Mouse (Mus musculus) heart, embryonic 11.5 days (tissue): ENCODE data around the gene Cacna1g. TPM values are rescaled to one million over a fixed set of nuclear protein-coding genes. Genes with fewer than 3 reads are reported as not detected.

ENCODE experiments used
- ATAC-seq: fragments of 200-750 bp; cut with Nextera tagmentation; replicated peaks from 2 replicates; pipeline ENCODE4 v1.8.0; 2017; ENCODE audit warnings: moderate library complexity; ENCODE audit not compliant: insufficient number of reproducible peaks, low FRiP score, low TSS enrichment
- H3K27ac ChIP-seq: fragments of 300-500 bp; sonication (generic); 2 replicates; pipeline ENCODE4 v1.5.1; 2014; ENCODE audit warnings: mild to moderate bottlenecking, low read depth, low read length
- H3K27me3 ChIP-seq: fragments of 300-500 bp; sonication (generic); 2 replicates; pipeline ENCODE4 v1.6.1; 2014; ENCODE audit warnings: mild to moderate bottlenecking, low read length, mixed read lengths; ENCODE audit not compliant: control insufficient read depth, insufficient read depth
- H3K36me3 ChIP-seq: fragments of 300-500 bp; sonication (generic); 2 replicates; pipeline ENCODE4 v1.6.1; 2014; ENCODE audit warnings: mild to moderate bottlenecking, low read length, moderate library complexity, mixed read lengths; ENCODE audit not compliant: control insufficient read depth, insufficient read depth
- H3K4me1 ChIP-seq: fragments of 300-500 bp; sonication (generic); 2 replicates; pipeline ENCODE4 v1.6.1; 2014; ENCODE audit warnings: low read length; ENCODE audit not compliant: control insufficient read depth, insufficient read depth
- H3K4me2 ChIP-seq: fragments of 300-500 bp; sonication (generic); 2 replicates; pipeline ENCODE4 v1.6.1; 2014; ENCODE audit warnings: mild to moderate bottlenecking, moderate library complexity
- H3K4me3 ChIP-seq: fragments of 300-500 bp; sonication (generic); 2 replicates; pipeline ENCODE4 v1.5.1; 2014; ENCODE audit warnings: low read depth, low read length
- H3K9ac ChIP-seq: fragments of 300-500 bp; sonication (generic); 2 replicates; pipeline ENCODE4 v1.6.1; 2014; ENCODE audit warnings: mild to moderate bottlenecking, low read depth, low read length, moderate library complexity
- H3K9me3 ChIP-seq: fragments of 300-500 bp; sonication (generic); replicated peaks from 2 replicates; pipeline ENCODE4 v1.6.1; 2016; ENCODE audit warnings: low read length; ENCODE audit not compliant: control insufficient read depth
- WGBS: fragments of 180-500 bp; shearing (Covaris S2); extraction: QIAGEN DNeasy Blood & Tissue Kit; methylation state at CpG from one replicate; pipeline ENCODE4 v1.1.7; 2014; ENCODE audit not compliant: insufficient replicate concordance; 5-methylcytosine and 5-hydroxymethylcytosine counted together
- polyA plus RNA-seq: library from polyadenylated mRNA; unstranded; fragments of >200 nt; fragmentation: Nextera tagmentation; extraction: Ambion mirVana; gene quantifications from 2 replicates; pipeline ENCODE4 v1.2.1, GENCODE M21; 2014

The Cacna1g gene
- polyA plus RNA-seq: 2.7 and 4.3 TPM in 2 replicates

DNA sequence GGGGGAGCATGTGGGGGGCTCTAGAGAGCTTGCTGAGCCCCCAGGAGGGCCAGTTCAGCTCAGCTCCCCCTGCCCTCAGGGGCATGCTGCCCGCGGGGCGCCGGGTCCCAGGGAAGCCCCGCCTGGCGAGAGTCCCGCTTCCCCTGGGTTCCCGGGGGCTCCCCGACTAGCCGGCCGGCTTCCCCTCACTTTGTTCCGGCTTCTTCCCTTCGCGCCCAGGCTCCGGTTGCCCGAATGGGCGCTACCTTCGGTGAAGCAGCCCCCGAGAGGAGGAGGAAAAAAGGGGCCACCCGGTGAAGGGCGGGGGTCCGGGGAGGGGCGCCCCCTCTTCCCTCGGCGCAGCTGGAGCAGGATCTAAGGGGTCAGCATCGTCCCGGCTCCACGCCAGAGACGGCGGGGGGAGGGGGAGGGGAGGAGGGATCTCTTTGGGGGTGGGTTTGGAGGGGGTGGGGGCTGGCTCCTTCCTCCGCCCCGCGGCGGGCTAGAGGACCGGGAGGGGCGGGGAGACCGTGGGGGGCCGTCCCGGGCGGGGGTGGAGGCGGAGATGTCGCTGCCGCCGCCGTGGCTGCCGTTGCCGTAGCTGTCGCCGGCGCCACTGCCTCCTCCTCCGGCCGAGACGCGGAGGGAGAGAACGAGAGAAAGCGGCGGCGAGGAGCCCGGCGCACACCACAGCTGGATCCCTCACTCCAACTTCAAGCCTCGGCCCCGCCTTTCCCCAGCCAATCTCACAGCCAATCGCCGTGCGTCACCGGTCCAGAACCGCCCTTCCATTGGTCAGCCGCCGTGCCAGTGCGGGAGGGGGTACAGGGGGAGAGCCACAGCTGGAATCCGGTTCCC, at the start of gene Cacna1g:
Cacna1g (minus strand) TSS at position 492 of the 837 bp plus-strand sequence.
- Histone ChIP-seq H3K36me3 (no peaks in the 10 kb centered on the region), H3K4me2 (peak within 1 kb of the TSS; percentile 99), H3K27ac (0 out of 2 replicates have a peak within 1 kb of the TSS, but pooled peaks have one; percentile 7), H3K4me3 (peak within 1 kb of the TSS; percentile 67), H3K9ac (peak within 1 kb of the TSS; percentile 65), H3K27me3 (peaks cover 79% of the 10 kb centered on the region), H3K4me1 (peaks cover 23% of the 10 kb centered on the region), H3K9me3 (no peaks in the 10 kb centered on the region)
- ATAC-seq: peak; percentile 81
- WGBS: under 1% methylated on average over 58 of the region's 71 CpGs

- under 1% methylated on average over 42 of the region's 42 CpGs for WGBS
- ATAC-seq: 0 out of 2 replicates have a peak, but pooled peaks have one; percentile 55
- Histone ChIP-seq H3K36me3 (no peaks in the 10 kb centered on the region), H3K9ac (peak within 1 kb of the TSS; percentile 74), H3K27ac (peak within 1 kb of the TSS; percentile 65), H3K9me3 (no peaks in the 10 kb centered on the region), H3K4me1 (peaks cover 21% of the 10 kb centered on the region), H3K4me2 (peak within 1 kb of the TSS; percentile 91), H3K4me3 (peak within 1 kb of the TSS; percentile 68), H3K27me3 (no peaks in the 10 kb centered on the region)
These were observed 47.3 kb upstream of the Cacna1g start, which contains the start of gene Mycbpap for GRCm38 (mm10) chr11:94521219-94521843. TSS of gene Mycbpap (minus strand) at chr11:94521742.

- 52% methylated on average over 8 of the region's 9 CpGs for WGBS
- no peak for ATAC-seq
- Histone ChIP-seq H3K4me2 (no peak overlapping the region), H3K9ac (no peak overlapping the region), H3K4me3 (no peak overlapping the region), H3K4me1 (no peaks in the 10 kb centered on the region), H3K27ac (no peak overlapping the region), H3K9me3 (no peaks in the 10 kb centered on the region), H3K27me3 (no peaks in the 10 kb centered on the region), H3K36me3 (no peaks in the 10 kb centered on the region)
These were observed 39.5 kb upstream of the Cacna1g start for GRCm38 (mm10) chr11:94513452-94513851.

DNA sequence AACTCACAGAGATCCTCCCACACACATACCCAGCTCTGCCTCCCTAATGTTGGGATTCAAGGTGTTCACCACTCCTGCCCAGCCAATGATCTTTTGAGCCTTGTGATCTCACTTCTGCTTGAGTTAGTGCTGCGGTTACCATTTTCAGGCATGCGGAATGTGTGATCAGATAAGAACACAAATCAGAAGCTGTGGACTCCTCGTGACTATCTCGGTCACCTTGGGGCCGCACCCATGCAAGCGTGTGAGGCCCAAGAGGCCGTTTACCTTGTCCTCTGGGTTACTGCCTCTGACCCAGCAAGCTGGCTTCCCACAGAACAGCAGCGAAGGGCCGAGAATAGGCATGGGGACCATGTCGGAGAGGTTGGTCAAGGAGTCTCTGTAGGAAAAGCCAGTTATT, 35.0 kb upstream of the Cacna1g start:
- no peak for ATAC-seq

DNA sequence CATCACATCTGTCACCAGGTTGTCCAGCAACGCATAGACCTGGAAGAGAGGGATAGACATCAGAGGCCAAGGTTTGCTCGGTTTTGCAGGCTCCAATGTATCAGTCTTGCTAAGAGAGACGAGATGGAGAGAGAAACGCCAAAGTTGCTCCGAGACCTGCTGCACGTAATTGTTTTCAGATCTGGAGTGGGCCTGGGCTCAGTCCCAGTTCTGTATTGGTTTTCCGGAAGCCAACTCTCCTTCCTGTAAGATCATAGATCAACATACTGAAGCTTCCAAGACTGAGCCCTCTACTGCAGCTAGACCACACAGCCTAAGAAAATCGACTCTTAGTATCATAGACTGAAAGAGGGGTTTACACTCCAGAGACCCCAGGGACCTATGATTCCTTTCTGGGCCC, 27.5 kb upstream of the Cacna1g start:
- no peak overlapping the region for H3K9ac ChIP-seq
- H3K4me3 ChIP-seq: no peak overlapping the region
- H3K4me1 ChIP-seq: peaks cover 18% of the 10 kb centered on the region
- no peak overlapping the region for H3K4me2 ChIP-seq
- H3K36me3 ChIP-seq: no peaks in the 10 kb centered on the region
- no peak for ATAC-seq
- H3K27ac ChIP-seq: no peak overlapping the region
- H3K9me3 ChIP-seq: no peaks in the 10 kb centered on the region
- peaks cover 14% of the 10 kb centered on the region for H3K27me3 ChIP-seq
- WGBS: 74% methylated on average over 8 of the region's 8 CpGs

More for the DNA sequence above, 35.0 kb upstream of the Cacna1g start:
- H3K4me2 ChIP-seq: no peak overlapping the region
- H3K27me3 ChIP-seq: no peaks in the 10 kb centered on the region
- no peak overlapping the region for H3K4me3 ChIP-seq
- 71% methylated on average over 10 of the region's 10 CpGs for WGBS
- H3K9ac ChIP-seq: no peak overlapping the region
- no peak overlapping the region for H3K27ac ChIP-seq
- H3K4me1 ChIP-seq: no peaks in the 10 kb centered on the region
- no peaks in the 10 kb centered on the region for H3K36me3 ChIP-seq
- no peaks in the 10 kb centered on the region for H3K9me3 ChIP-seq

GRCm38 (mm10) chr11:94500362-94500761, 26.4 kb upstream of the Cacna1g start:
- WGBS: 20% methylated on average over 8 of the region's 8 CpGs
- Histone ChIP-seq H3K36me3 (no peaks in the 10 kb centered on the region), H3K4me1 (peaks cover 18% of the 10 kb centered on the region), H3K27ac (peak overlapping the region; percentile 82; the same call in 1 of the 2 replicates), H3K9me3 (no peaks in the 10 kb centered on the region), H3K27me3 (peaks cover 16% of the 10 kb centered on the region), H3K4me2 (peak overlapping the region; percentile 77), H3K9ac (peak overlapping the region; percentile 76), H3K4me3 (peak overlapping the region; percentile 55)
- no peak for ATAC-seq

DNA sequence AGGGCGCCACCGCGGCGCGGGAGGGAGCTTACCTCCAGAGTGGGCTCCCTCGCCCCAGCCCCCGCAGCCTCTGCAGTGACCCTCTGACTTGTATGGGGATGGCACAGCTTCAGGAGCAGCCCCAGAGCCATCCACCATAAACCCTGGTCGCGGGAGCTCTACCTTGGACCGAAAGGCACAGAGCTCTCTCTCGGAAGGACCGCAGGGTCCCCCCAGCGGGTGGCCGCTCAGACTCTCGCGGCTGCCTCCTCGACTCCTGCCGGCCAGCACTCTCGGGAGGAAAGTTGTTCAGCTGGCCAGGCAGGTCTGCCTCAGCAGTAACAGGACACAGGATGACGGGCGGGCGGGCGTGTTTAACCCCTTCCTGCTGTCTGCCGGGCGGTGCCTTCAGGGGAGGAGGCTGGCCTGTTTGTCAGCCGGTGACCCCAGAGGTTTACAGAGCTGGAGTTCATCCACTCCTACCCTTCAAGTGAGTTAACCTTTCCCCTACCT, 25.7 kb upstream of the Cacna1g start, which contains the start of gene Epn3:
Epn3 (minus strand) TSS at position 314 of the 492 bp plus-strand sequence.
- WGBS: 1% methylated on average over 25 of the region's 26 CpGs
- H3K36me3 ChIP-seq: no peaks in the 10 kb centered on the region
- H3K4me3 ChIP-seq: peak within 1 kb of the TSS; percentile 55
- H3K4me1 ChIP-seq: peaks cover 21% of the 10 kb centered on the region
- ATAC-seq: peak; percentile 39
- H3K27me3 ChIP-seq: peaks cover 16% of the 10 kb centered on the region
- H3K27ac ChIP-seq: peak within 1 kb of the TSS; percentile 82
- peak within 1 kb of the TSS; percentile 77 for H3K4me2 ChIP-seq
- no peaks in the 10 kb centered on the region for H3K9me3 ChIP-seq
- H3K9ac ChIP-seq: peak within 1 kb of the TSS; percentile 76

GRCm38 (mm10) chr11:94499035-94499434, 25.0 kb upstream of the Cacna1g start:
- Histone ChIP-seq H3K27ac (peak overlapping the region; percentile 82), H3K27me3 (peaks cover 16% of the 10 kb centered on the region), H3K36me3 (no peaks in the 10 kb centered on the region), H3K4me3 (peak overlapping the region; percentile 55), H3K9me3 (no peaks in the 10 kb centered on the region), H3K4me2 (peak overlapping the region; percentile 77), H3K9ac (peak overlapping the region; percentile 76), H3K4me1 (peaks cover 21% of the 10 kb centered on the region)
- no peak for ATAC-seq
- WGBS: 7% methylated on average over 2 of the region's 2 CpGs
